Mouse (Mus musculus): ENCODE measurements around the gene Rapgef4.

DNA sequence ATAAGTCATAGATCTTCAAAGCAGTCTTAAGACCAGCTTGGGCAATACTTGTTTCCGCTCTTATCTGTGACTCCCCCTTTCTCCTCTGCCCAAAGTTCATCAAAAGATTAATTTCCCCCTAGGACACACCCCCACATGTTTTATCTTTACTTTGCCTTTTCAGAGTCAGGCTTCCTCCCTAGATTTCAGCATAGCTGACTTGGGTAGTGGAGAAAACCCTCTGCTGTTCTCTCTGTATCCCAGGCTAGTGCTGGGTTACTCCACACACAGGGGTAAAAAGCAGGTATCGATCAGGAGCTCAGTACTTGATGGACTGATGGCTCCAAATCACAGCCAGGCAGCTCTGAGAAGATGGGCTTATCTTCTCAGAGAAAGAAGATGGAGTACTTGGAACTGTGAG lies 109.0 kb downstream of the Rapgef4 start:
- TF ChIP-seq CTCF (IDR thresholded peaks at IDR 0.05; ENCODE audit: control insufficient read depth, insufficient read depth, insufficient replicate concordance, low read depth, low read length) (no peak), POLR2A (IDR thresholded peaks at IDR 0.05; ENCODE audit: control insufficient read depth, low read depth, low read length) (no peak)
